Mouse (Mus musculus) ES-E14 (cell line): ENCODE results near the gene Prrg1. TPM values are rescaled to one million over a fixed set of nuclear protein-coding genes. Genes with fewer than 3 reads are reported as not detected.

Source experiments
- DNase-seq: peaks from one replicate; pipeline ENCODE4 v3.0.0-alpha.2; 2013; ENCODE audit warnings: low read depth, low spot score
- H3K27ac ChIP-seq: 2 replicates; pipeline ENCODE4 v1.5.1; 2012; ENCODE audit warnings: low read depth, mild to moderate bottlenecking, low read length, moderate library complexity, mixed read lengths; ENCODE audit not compliant: poor library complexity, insufficient read depth, severe bottlenecking
- H3K36me3 ChIP-seq: 2 replicates; pipeline ENCODE4 v1.6.1; 2012; ENCODE audit warnings: mild to moderate bottlenecking, low read length, moderate library complexity, mixed read lengths; ENCODE audit not compliant: control insufficient read depth, poor library complexity, insufficient read depth, severe bottlenecking
- H3K4me1 ChIP-seq, 2 experiments: fragments of 150-350 bp in 1 of 2; sonication (generic) in 1 of 2; 2 replicates each; pipeline ENCODE4 v1.6.1; 2012; ENCODE audit warnings: low read length in 2 of 2, mild to moderate bottlenecking in 1 of 2, mixed read lengths in 1 of 2; ENCODE audit not compliant: control insufficient read depth in 2 of 2, insufficient read depth in 2 of 2, poor library complexity in 1 of 2
- H3K4me3 ChIP-seq, 2 experiments: fragments of 150-350 bp in 1 of 2; sonication (generic) in 1 of 2; 2 replicates each; pipeline ENCODE4 v1.5.1; 2012; ENCODE audit warnings: low read length in 2 of 2, low read depth in 1 of 2, mild to moderate bottlenecking in 1 of 2, mixed read lengths in 1 of 2; ENCODE audit not compliant: insufficient read depth in 1 of 2, poor library complexity in 1 of 2, severe bottlenecking in 1 of 2
- H3K9ac ChIP-seq: 2 replicates; pipeline ENCODE4 v1.6.1; 2012; ENCODE audit warnings: low read depth, mild to moderate bottlenecking, low read length, mixed read lengths; ENCODE audit not compliant: poor library complexity, insufficient read depth, severe bottlenecking
- H3K9me3 ChIP-seq: fragments of 150-350 bp; sonication (generic); 2 replicates; pipeline ENCODE4 v1.6.1; 2012; ENCODE audit warnings: low read depth, mild to moderate bottlenecking, low read length; ENCODE audit not compliant: control insufficient read depth, insufficient read depth
- CHD2 ChIP-seq: IDR thresholded peaks from 2 replicates; pipeline ENCODE4 v1.6.1; 2014; ENCODE audit warnings: mild to moderate bottlenecking, low read depth, low read length, inconsistent platforms
- HCFC1 ChIP-seq: IDR thresholded peaks from 2 replicates; pipeline ENCODE4 v1.6.1; 2012; ENCODE audit warnings: low read length, inconsistent platforms, borderline replicate concordance; ENCODE audit not compliant: insufficient read depth
- MAFK ChIP-seq: IDR thresholded peaks from 2 replicates; pipeline ENCODE4 v1.6.1; 2014; ENCODE audit warnings: mild to moderate bottlenecking, low read depth, low read length, inconsistent platforms; ENCODE audit not compliant: insufficient read depth
- ZC3H11A ChIP-seq: IDR thresholded peaks from 2 replicates; pipeline ENCODE4 v1.6.1; 2012; ENCODE audit warnings: low read depth, mild to moderate bottlenecking, inconsistent platforms, low read length, borderline replicate concordance
- ZNF384 ChIP-seq: IDR thresholded peaks from 2 replicates; pipeline ENCODE4 v1.6.1; 2012; ENCODE audit warnings: low read depth, low read length, inconsistent platforms
- in situ Hi-C, 2 experiments: fragments of 600-800 bp; cut with MboI; formaldehyde crosslinking; loops; one replicate each; pipeline ENCODE4 v1.15.1; 2025; ENCODE audit warnings: low sequenced_read_pairs in 2 of 2, inconsistent platforms in 1 of 2; ENCODE audit not compliant: unreplicated experiment in 2 of 2
- total RNA-seq: library from RNA; depleted of rRNA; stranded (reverse); fragments of 300-350 nt; gene quantifications from 2 replicates; pipeline ENCODE4 v1.2.3, GENCODE M21; 2012; rRNA removed

Prrg1 gene
- total RNA-seq, result 0.71 and 1.0 TPM in 2 replicates

- DNase-seq, result peak; percentile 56
- TF ChIP-seq CHD2 (no peak), HCFC1 (no peak), ZC3H11A (no peak), ZNF384 (no peak), MAFK (no peak)
- in situ Hi-C loops, result no loop called here
- no peaks in the 10 kb centered on the region for H3K4me1 ChIP-seq
- H3K27ac ChIP-seq, result no peak within 1 kb of the TSS
- peak within 1 kb of the TSS; percentile 78 for H3K4me3 ChIP-seq
- H3K9ac ChIP-seq, result peak within 1 kb of the TSS; percentile 85
- no peaks in the 10 kb centered on the region for H3K36me3 ChIP-seq
- no peaks in the 10 kb centered on the region for H3K9me3 ChIP-seq
These were observed at the start of gene Prrg1 for GRCm38 (mm10) chrX:78583202-78584004. TSS of gene Prrg1 (minus strand) at chrX:78583896.

DNA sequence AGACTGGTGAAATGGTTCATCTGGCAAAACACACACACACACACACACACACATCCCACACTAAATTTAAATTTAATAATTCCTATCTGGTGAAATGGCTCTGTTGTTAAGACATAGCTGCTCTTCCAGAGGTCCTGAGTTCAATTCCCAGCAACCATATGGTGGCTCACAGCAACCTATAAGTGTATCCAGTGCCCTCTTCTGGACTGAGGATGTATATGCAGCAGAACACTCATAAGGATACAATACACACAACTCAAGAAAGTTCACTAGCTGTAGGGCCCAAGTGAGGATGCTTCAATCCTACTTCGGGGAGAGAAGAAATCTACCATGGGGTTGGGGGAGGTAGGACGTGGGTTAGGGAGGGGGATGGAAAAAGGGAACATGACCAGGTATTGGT lies 22.1 kb upstream of the Prrg1 start:
- Histone ChIP-seq H3K36me3 (no peaks in the 10 kb centered on the region), H3K9me3 (no peaks in the 10 kb centered on the region), H3K4me3 (no peak overlapping the region), H3K27ac (no peak overlapping the region), H3K4me1 (no peaks in the 10 kb centered on the region), H3K9ac (no peak overlapping the region)
- in situ Hi-C loops, result no loop called here
- TF ChIP-seq HCFC1 (no peak), ZC3H11A (no peak)
- DNase-seq, result no peak

DNA sequence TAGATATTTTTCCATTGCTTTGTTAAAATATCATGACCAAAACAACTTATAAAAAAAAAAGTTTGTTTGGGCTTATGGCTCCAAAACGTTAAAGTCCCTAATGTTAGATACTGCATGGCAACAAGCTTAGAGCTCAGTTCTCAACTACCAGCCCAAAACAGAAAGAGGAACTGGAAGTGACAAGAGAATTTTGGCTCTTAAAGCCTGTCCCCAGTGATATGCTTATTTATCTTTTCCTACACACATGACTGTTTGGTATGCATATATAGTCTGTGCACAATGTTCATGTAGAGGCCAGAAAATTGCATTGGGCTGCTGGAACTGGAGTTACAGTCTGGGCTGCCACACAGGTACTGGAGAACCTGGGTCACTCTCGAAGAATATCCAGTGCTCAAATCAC lies 9.4 kb upstream of the Prrg1 start:
- H3K4me3 ChIP-seq, result no peak overlapping the region
- no peak for DNase-seq
- no peaks in the 10 kb centered on the region for H3K4me1 ChIP-seq
- in situ Hi-C loops, result no loop called here
- H3K9ac ChIP-seq, result no peak overlapping the region
- TF ChIP-seq ZNF384 (no peak), ZC3H11A (no peak), CHD2 (no peak), HCFC1 (no peak), MAFK (no peak)
- no peaks in the 10 kb centered on the region for H3K9me3 ChIP-seq
- H3K27ac ChIP-seq, result no peak overlapping the region
- H3K36me3 ChIP-seq, result no peaks in the 10 kb centered on the region

- H3K9ac ChIP-seq, result 0 out of 2 replicates have a peak overlapping the region, but pooled peaks have one; percentile 85
- H3K36me3 ChIP-seq, result no peaks in the 10 kb centered on the region
- in situ Hi-C loops, result no loop called here
- no peak for DNase-seq
- H3K4me1 ChIP-seq, result no peaks in the 10 kb centered on the region
- H3K4me3 ChIP-seq, result peak overlapping the region; percentile 78
- no peak overlapping the region for H3K27ac ChIP-seq
- TF ChIP-seq CHD2 (no peak), HCFC1 (no peak), ZC3H11A (no peak), MAFK (no peak), ZNF384 (no peak)
- H3K9me3 ChIP-seq, result no peaks in the 10 kb centered on the region
These were observed 868 bp downstream of the Prrg1 start for GRCm38 (mm10) chrX:78582854-78583201.

- H3K9ac ChIP-seq, result no peak overlapping the region
- TF ChIP-seq HCFC1, result no peak
- TF ChIP-seq ZC3H11A, result no peak
- no peak for TF ChIP-seq MAFK
- no peak for TF ChIP-seq ZNF384
- no peak for TF ChIP-seq CHD2
- no peak for DNase-seq
These were observed 20.2 kb downstream of the Prrg1 start for GRCm38 (mm10) chrX:78563451-78563850.

More at GRCm38 (mm10) chrX:78563451-78563850, 20.2 kb downstream of the Prrg1 start:
- Histone ChIP-seq H3K36me3 (no peaks in the 10 kb centered on the region), H3K27ac (no peak overlapping the region), H3K4me3 (no peak overlapping the region), H3K4me1 (no peaks in the 10 kb centered on the region), H3K9me3 (no peaks in the 10 kb centered on the region)
- in situ Hi-C loops, result no loop called here
